Mouse (Mus musculus) stomach, embryonic 14.5 days (tissue): ENCODE results near the gene Lbh. TPM values are rescaled to one million over a fixed set of nuclear protein-coding genes. Genes with fewer than 3 reads are reported as not detected.

Experiments
- ATAC-seq: fragments of 200-750 bp; cut with Nextera tagmentation; 2 replicates; pipeline ENCODE4 v1.8.0; 2017; ENCODE audit warnings: low read depth, moderate TSS enrichment; ENCODE audit not compliant: insufficient number of reproducible peaks, insufficient read depth, low FRiP score
- H3K27ac ChIP-seq: fragments of 300-500 bp; sonication (generic); 2 replicates; pipeline ENCODE4 v1.5.1; 2014; ENCODE audit warnings: mild to moderate bottlenecking, low read length, moderate library complexity, mixed read lengths
- H3K27me3 ChIP-seq: fragments of 300-500 bp; sonication (generic); 2 replicates; pipeline ENCODE4 v1.6.1; 2014; ENCODE audit warnings: low read length, control low read depth, mixed read lengths; ENCODE audit not compliant: control insufficient read depth, insufficient read depth
- H3K36me3 ChIP-seq: fragments of 300-500 bp; sonication (generic); 2 replicates; pipeline ENCODE4 v1.6.1; 2014; ENCODE audit warnings: mild to moderate bottlenecking, control low read depth, low read length, moderate library complexity, mixed read lengths; ENCODE audit not compliant: control insufficient read depth, insufficient read depth
- H3K4me1 ChIP-seq: fragments of 300-500 bp; sonication (generic); 2 replicates; pipeline ENCODE4 v1.6.1; 2014; ENCODE audit warnings: low read length, control low read depth, mixed read lengths; ENCODE audit not compliant: control insufficient read depth, insufficient read depth
- H3K4me2 ChIP-seq: fragments of 300-500 bp; sonication (generic); replicated peaks from 2 replicates; pipeline ENCODE4 v1.6.1; 2014; ENCODE audit warnings: low read depth, low read length, control low read depth
- H3K4me3 ChIP-seq: fragments of 300-500 bp; sonication (generic); 2 replicates; pipeline ENCODE4 v1.5.1; 2014; ENCODE audit warnings: low read depth, low read length, control low read depth
- H3K9ac ChIP-seq: fragments of 300-500 bp; sonication (generic); replicated peaks from 2 replicates; pipeline ENCODE4 v1.6.1; 2014; ENCODE audit warnings: low read depth, mild to moderate bottlenecking, control low read depth, low read length, moderate library complexity, mixed read lengths
- H3K9me3 ChIP-seq: fragments of 300-500 bp; sonication (generic); 2 replicates; pipeline ENCODE4 v1.6.1; 2016; ENCODE audit warnings: low read depth, low read length, control low read depth; ENCODE audit not compliant: control insufficient read depth
- WGBS: fragments of 180-500 bp; shearing (Covaris S2); extraction: QIAGEN DNeasy Blood & Tissue Kit; methylation state at CpG from one replicate; pipeline ENCODE4 v1.1.7; 2014; 5-methylcytosine and 5-hydroxymethylcytosine counted together
- polyA plus RNA-seq: library from polyadenylated mRNA; unstranded; fragments of >200 nt; fragmentation: Nextera tagmentation; extraction: Ambion mirVana; gene quantifications from 2 replicates; pipeline ENCODE4 v1.2.1, GENCODE M21; 2014

The Lbh gene
- polyA plus RNA-seq, 1 experiment from 2014 or later, result 4.6 TPM

DNA sequence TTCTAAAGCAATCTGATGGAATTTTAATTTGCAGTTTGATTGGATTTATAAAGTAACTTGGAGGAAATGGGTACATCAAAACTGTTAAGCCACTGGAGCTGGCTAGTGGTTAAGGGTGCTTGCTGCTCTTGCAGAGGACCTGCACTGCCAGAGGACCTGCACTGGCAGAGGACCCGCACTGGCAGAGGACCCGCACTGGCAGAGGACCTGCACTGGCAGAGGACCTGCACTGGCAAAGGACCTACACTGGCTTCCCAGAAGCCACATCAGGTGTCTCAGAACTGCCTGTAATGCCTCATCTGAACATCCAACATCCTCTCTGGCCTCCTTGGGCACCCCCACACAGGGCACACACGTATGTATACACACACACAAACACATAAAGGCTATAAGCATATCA is 22.6 kb upstream of the Lbh start:
- WGBS, result 94% methylated on average over 3 of the region's 3 CpGs
- no peak overlapping the region for H3K4me2 ChIP-seq

DNA sequence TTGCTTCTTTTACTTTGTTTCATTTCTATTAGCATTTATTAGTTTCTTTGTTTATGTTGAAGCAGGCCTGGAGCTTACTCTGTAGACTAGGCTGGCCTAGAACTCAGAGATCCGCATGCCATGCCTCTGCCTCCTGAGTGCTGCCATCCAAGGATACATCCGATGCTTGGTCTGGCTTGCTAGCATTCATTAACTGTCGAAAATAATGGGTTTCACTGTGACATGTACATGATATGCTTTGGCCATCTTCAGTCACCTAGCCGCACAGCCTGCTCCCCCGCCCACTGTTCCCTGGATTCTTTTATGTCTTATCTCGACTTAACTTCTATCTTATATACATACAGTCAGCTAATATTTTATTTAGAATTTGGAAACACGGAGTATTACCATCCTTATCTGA is 21.0 kb upstream of the Lbh start:
- Histone ChIP-seq H3K4me1 (no peaks in the 10 kb centered on the region), H3K36me3 (no peaks in the 10 kb centered on the region), H3K27ac (no peak overlapping the region), H3K4me3 (no peak overlapping the region), H3K4me2 (no peak overlapping the region), H3K9me3 (no peaks in the 10 kb centered on the region), H3K27me3 (no peaks in the 10 kb centered on the region), H3K9ac (no peak overlapping the region)
- 73% methylated on average over 7 of the region's 7 CpGs for WGBS
- ATAC-seq, result no peak

More for the DNA sequence above, 22.6 kb upstream of the Lbh start:
- no peaks in the 10 kb centered on the region for H3K36me3 ChIP-seq
- H3K4me1 ChIP-seq, result no peaks in the 10 kb centered on the region
- no peaks in the 10 kb centered on the region for H3K9me3 ChIP-seq
- H3K4me3 ChIP-seq, result no peak overlapping the region
- H3K9ac ChIP-seq, result no peak overlapping the region
- ATAC-seq, result no peak
- H3K27ac ChIP-seq, result no peak overlapping the region
- no peaks in the 10 kb centered on the region for H3K27me3 ChIP-seq

DNA sequence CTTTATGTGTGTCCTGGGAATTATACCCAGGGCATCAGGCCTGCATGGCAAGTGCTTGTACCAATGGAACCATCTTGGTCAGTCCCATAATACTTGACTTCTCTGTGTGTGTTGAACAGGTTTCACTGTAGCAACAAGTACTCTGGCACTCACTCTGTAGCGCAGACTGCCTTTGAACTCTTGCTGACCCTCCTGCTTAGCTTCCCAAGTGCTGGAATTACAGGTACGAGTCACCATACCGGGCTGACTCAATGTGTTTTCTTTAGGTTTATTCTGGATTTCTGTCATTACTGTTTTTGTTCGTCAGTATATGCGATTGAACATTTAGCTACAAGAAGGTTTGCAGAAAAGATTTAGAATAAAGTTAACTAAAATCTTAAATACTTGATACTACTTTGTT is 20.1 kb upstream of the Lbh start:
- WGBS, result 60% methylated on average over 5 of the region's 5 CpGs
- ATAC-seq, result no peak
- no peak overlapping the region for H3K4me2 ChIP-seq
- no peak overlapping the region for H3K27ac ChIP-seq
- no peak overlapping the region for H3K4me3 ChIP-seq
- no peak overlapping the region for H3K9ac ChIP-seq
- H3K9me3 ChIP-seq, result no peaks in the 10 kb centered on the region
- H3K27me3 ChIP-seq, result no peaks in the 10 kb centered on the region
- no peaks in the 10 kb centered on the region for H3K36me3 ChIP-seq
- no peaks in the 10 kb centered on the region for H3K4me1 ChIP-seq

DNA sequence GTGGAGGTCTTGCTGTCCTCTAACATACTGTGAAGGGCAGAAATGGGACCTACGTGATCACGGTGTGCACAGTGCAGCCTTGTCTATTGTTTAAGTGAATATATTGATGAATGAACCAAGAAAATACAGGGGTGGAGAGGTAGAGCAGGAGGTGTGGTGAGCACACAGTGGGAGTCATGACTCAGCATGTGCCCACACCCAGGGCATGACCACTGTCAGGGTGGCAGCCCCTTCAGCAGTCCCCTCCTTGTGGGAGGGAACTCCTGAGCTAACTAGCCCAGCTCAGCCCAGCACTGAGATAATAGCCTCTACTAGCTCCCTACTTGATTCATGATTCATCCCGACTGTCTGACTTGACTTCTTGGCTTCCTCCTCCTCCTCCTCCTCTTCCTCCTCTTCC is 19.3 kb upstream of the Lbh start:
- no peaks in the 10 kb centered on the region for H3K9me3 ChIP-seq
- no peak overlapping the region for H3K4me3 ChIP-seq
- H3K9ac ChIP-seq, result no peak overlapping the region
- no peak overlapping the region for H3K27ac ChIP-seq
- no peaks in the 10 kb centered on the region for H3K36me3 ChIP-seq
- H3K4me2 ChIP-seq, result no peak overlapping the region
- WGBS, result 43% methylated on average over 3 of the region's 3 CpGs
- H3K27me3 ChIP-seq, result no peaks in the 10 kb centered on the region
- ATAC-seq, result peak; percentile 84
- H3K4me1 ChIP-seq, result no peaks in the 10 kb centered on the region

DNA sequence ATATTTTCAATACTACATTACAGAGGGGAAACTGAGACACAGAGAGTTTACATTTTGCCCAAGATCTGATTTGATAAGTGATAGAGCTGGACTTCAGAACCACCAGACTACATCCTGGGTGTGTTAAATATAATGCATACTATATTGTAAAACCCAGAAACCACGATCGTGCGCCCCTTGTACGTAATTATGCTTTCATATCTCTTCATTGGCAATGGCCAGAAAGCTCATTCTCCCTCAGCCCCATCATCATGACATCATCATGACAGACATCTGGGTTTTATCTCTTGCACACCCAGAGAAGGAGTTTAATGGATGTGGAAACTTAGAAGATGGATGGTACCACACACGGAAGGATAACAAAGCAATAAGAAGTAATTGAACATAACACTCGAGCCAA is 17.1 kb upstream of the Lbh start:
- WGBS, result 71% methylated on average over 6 of the region's 6 CpGs
- no peaks in the 10 kb centered on the region for H3K36me3 ChIP-seq
- 0 out of 2 replicates have a peak, but pooled peaks cover 3% of the 10 kb centered on the region for H3K4me1 ChIP-seq
- no peaks in the 10 kb centered on the region for H3K9me3 ChIP-seq
- H3K4me2 ChIP-seq, result no peak overlapping the region
- no peak overlapping the region for H3K27ac ChIP-seq
- no peaks in the 10 kb centered on the region for H3K27me3 ChIP-seq
- H3K9ac ChIP-seq, result no peak overlapping the region
- ATAC-seq, result no peak
- no peak overlapping the region for H3K4me3 ChIP-seq

DNA sequence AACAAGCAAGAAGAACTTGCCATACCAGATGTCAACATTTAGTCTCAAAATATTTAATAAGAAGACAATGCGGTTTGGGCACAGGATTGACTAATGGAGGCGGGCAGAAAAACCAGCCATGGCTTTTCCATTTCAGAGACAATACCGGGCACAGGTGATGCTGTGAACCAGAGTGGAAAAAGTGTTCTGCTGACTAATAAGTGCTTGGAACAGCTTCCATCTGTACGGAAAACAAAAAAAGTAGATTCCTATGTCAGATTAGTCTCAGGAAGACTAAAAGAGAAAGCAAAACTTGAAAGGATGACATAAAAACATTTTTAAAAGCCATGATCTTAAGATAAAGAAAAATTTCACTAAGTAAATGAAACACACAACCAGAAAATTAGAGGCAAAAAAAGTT is 16.4 kb upstream of the Lbh start:
- Histone ChIP-seq H3K4me1 (0 out of 2 replicates have a peak, but pooled peaks cover 3% of the 10 kb centered on the region), H3K4me3 (no peak overlapping the region), H3K27me3 (no peaks in the 10 kb centered on the region), H3K9me3 (no peaks in the 10 kb centered on the region), H3K9ac (no peak overlapping the region), H3K36me3 (no peaks in the 10 kb centered on the region), H3K27ac (no peak overlapping the region), H3K4me2 (no peak overlapping the region)
- WGBS, result 79% methylated on average over 4 of the region's 4 CpGs
- no peak for ATAC-seq

DNA sequence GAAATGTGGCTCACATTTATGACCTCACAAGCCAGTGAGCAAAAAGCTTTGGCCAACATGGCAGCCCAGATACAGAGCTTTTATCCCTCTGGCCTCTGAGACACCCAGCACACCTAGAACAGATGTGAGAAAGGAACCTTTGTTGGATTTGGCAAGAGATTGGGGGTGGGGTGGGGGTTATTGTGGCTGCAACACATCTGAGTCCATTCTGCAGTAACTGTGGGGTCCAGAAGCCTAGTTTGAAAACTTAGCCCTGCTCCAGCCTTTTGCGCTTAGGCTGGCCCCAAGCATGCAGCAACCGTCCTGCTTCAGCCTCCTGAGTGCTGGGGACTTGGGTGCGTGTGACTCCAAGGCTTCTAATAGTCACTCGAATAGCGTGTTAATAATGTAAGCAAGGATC is 14.8 kb upstream of the Lbh start:
- Histone ChIP-seq H3K9ac (no peak overlapping the region), H3K4me3 (no peak overlapping the region), H3K36me3 (no peaks in the 10 kb centered on the region), H3K27ac (no peak overlapping the region), H3K9me3 (no peaks in the 10 kb centered on the region), H3K4me2 (no peak overlapping the region), H3K4me1 (0 out of 2 replicates have a peak, but pooled peaks cover 3% of the 10 kb centered on the region), H3K27me3 (no peaks in the 10 kb centered on the region)
- no peak for ATAC-seq
- WGBS, result 95% methylated on average over 5 of the region's 5 CpGs

DNA sequence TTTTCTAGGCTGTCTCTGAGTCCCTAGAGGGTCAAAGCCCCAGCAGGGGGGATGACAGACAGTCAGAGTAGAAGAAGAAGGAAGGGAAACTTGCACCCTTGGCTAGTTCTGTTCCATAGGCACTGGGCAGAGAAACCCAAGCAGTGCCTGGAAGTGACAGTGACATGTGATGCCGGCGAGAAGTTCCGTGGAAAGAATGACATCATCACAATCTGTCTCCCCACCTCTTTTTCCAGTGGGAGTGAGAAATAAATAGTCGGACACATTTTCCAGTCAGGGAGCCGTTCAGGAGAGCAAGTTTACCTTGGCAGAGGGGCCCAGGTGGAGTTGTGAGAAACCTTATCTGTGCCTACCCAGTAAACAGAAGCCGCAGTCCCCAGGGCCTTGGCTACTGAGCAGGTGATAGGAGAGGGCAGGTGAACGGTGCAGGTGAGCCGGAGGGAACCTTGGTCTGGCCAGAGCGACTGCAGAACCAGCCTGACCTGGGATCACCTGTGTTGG is 14.1 kb upstream of the Lbh start:
- Histone ChIP-seq H3K9me3 (no peaks in the 10 kb centered on the region), H3K27ac (no peak overlapping the region), H3K4me1 (0 out of 2 replicates have a peak, but pooled peaks cover 3% of the 10 kb centered on the region), H3K36me3 (no peaks in the 10 kb centered on the region), H3K4me2 (no peak overlapping the region), H3K4me3 (no peak overlapping the region), H3K9ac (no peak overlapping the region), H3K27me3 (no peaks in the 10 kb centered on the region)
- ATAC-seq, result peak; percentile 83
- 49% methylated on average over 9 of the region's 9 CpGs for WGBS

DNA sequence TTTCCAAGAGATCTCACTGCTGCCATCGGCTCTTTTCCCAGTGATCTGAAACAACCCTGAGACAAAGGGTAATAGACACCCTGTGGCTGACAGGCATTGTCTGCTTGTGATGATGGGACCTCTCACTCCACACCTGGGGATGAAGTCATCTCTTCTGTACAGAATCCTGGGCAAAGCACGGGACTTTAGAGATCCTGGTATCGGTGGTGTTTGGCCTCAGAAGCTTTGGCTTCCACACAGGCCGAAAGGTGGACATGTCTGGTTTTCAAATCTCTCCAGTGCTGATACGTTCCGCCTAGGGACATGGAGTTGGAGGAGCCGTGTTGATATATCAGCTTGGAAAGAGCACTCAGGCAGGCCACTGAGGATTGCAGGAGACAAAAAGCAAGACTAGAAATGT is 13.2 kb upstream of the Lbh start:
- Histone ChIP-seq H3K4me1 (0 out of 2 replicates have a peak, but pooled peaks cover 3% of the 10 kb centered on the region), H3K9ac (no peak overlapping the region), H3K27ac (no peak overlapping the region), H3K4me2 (no peak overlapping the region), H3K4me3 (no peak overlapping the region), H3K27me3 (no peaks in the 10 kb centered on the region), H3K36me3 (no peaks in the 10 kb centered on the region), H3K9me3 (no peaks in the 10 kb centered on the region)
- 80% methylated on average over 7 of the region's 7 CpGs for WGBS
- no peak for ATAC-seq
